Mouse (Mus musculus) urinary bladder, postnatal 36 days (tissue): Measurements from ENCODE around the gene Cc2d2b.

Experiments
- DNase-seq, 2 experiments: peaks; one replicate each; pipeline ENCODE4 v3.0.0; 2022; ENCODE audit warnings: low spot score in 2 of 2, mixed read lengths in 1 of 2

The Cc2d2b gene

GRCm38 (mm10) chr19:40760071-40760470, 11.5 kb downstream of the Cc2d2b start:
- DNase-seq: no peak

GRCm38 (mm10) chr19:40762023-40762759, 13.6 kb downstream of the Cc2d2b start:
- peak in 1 of 2 experiments; percentile 29 for DNase-seq

- no peak for DNase-seq
Observed at GRCm38 (mm10) chr19:40767189-40767588, 18.6 kb downstream of the Cc2d2b start.

GRCm38 (mm10) chr19:40769341-40769770, 20.8 kb downstream of the Cc2d2b start:
- DNase-seq: no peak

GRCm38 (mm10) chr19:40788004-40788714, 39.6 kb downstream of the Cc2d2b start:
- DNase-seq: no peak

- DNase-seq: no peak
Observed at GRCm38 (mm10) chr19:40788715-40789084, 40.1 kb downstream of the Cc2d2b start.

GRCm38 (mm10) chr19:40805176-40805737, 56.7 kb downstream of the Cc2d2b start:
- no peak for DNase-seq

GRCm38 (mm10) chr19:40809858-40810257, 61.3 kb downstream of the Cc2d2b start:
- no peak for DNase-seq

GRCm38 (mm10) chr19:40811840-40812239, 63.3 kb downstream of the Cc2d2b start:
- DNase-seq: no peak

- no peak for DNase-seq
Observed at GRCm38 (mm10) chr19:40812778-40813177, 64.2 kb downstream of the Cc2d2b start.

- DNase-seq: no peak
Observed at GRCm38 (mm10) chr19:40813385-40813784, 64.8 kb downstream of the Cc2d2b start.

GRCm38 (mm10) chr19:40815645-40816183, 67.2 kb downstream of the Cc2d2b start:
- DNase-seq: no peak

- DNase-seq: no peak
Observed at GRCm38 (mm10) chr19:40817901-40818532, 69.5 kb downstream of the Cc2d2b start.

- no peak for DNase-seq
Observed at GRCm38 (mm10) chr19:40818764-40819163, 70.2 kb downstream of the Cc2d2b start.

- DNase-seq: no peak
Observed at GRCm38 (mm10) chr19:40821306-40821825, 72.8 kb downstream of the Cc2d2b start.

- DNase-seq: no peak
Observed at GRCm38 (mm10) chr19:40825636-40826035, 77.1 kb downstream of the Cc2d2b start.

- no peak for DNase-seq
Observed at GRCm38 (mm10) chr19:40826735-40827134, 78.2 kb downstream of the Cc2d2b start.

- no peak for DNase-seq
Observed at GRCm38 (mm10) chr19:40830198-40830597, 81.6 kb downstream of the Cc2d2b start.

- peak; percentile 92 to 94 for DNase-seq
Observed at GRCm38 (mm10) chr19:40830703-40831415, 82.3 kb downstream of the Cc2d2b start, which contains the start of gene Ccnj. Gene Ccnj, plus strand, starts transcription at chr19:40831279.

GRCm38 (mm10) chr19:40831416-40832201, 83.1 kb downstream of the Cc2d2b start:
- DNase-seq: peak; percentile 13 to 37
